Comparison of ENCODE assay signal across 9 mouse cellular contexts in the genomic region with DNA sequence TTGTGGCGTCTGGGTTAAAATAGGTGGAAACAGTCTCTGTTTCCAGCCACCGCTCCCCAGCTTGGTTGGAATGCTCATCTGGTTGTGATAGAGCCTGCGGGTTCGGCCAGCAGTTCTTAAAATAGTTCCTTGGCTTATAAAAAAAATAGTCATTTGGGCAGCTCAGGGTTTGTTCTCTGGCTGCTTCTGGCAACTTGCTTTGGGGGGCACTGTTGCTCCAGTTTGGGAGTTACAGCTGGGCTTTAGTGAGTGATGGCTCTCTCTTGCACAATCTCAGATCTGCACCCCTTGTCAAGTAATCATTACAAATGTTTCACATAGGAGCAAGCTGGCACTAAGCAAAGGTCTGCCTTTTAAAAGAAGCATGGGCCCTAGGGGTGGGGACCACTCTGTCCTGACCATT.
DNase-seq lines count a peak whose midpoint lies in the region; ATAC-seq lines count a peak whose summit lies in the region.
"Had no signal": no experiment of that assay in that cellular context is flagged by ENCODE, and none has a peak within 500 bp of the region (broad histone marks: within the 10 kb centered on the region; RNA-seq: fewer than 3 reads in every experiment).

No protein-coding gene starts in this region.

- no peak overlapping the region for H3K4me3 ChIP-seq in hindbrain, embryonic 14.5 days (replicated peaks; ENCODE audit: low read length)
- H3K4me3 ChIP-seq in midbrain, embryonic 12.5 days: no peak overlapping the region
- H3K4me3 ChIP-seq: erythroblast, embryonic 14.5 days had no signal

- no peak overlapping the region for H3K27ac ChIP-seq in hindbrain, embryonic 14.5 days
- no peak overlapping the region for H3K27ac ChIP-seq in midbrain, embryonic 12.5 days (replicated peaks)

- H3K9ac ChIP-seq in hindbrain, embryonic 14.5 days: no peak overlapping the region
- no peak overlapping the region for H3K9ac ChIP-seq in midbrain, embryonic 12.5 days (replicated peaks)

- 55% methylated on average over 4 of the region's 4 CpGs for WGBS in hindbrain, embryonic 14.5 days
- 58% methylated on average over 4 of the region's 4 CpGs for WGBS in midbrain, embryonic 12.5 days

- H3K4me1 ChIP-seq in hindbrain, embryonic 14.5 days (replicated peaks; ENCODE audit: control insufficient read depth, insufficient read depth, low read length): 0 out of 2 replicates have a peak, but pooled peaks cover 3% of the 10 kb centered on the region
- H3K4me1 ChIP-seq in midbrain, embryonic 12.5 days: no peaks in the 10 kb centered on the region

- no peak overlapping the region for H3K4me2 ChIP-seq in hindbrain, embryonic 14.5 days (replicated peaks)
- H3K4me2 ChIP-seq in midbrain, embryonic 12.5 days (replicated peaks): no peak overlapping the region

- H3K9me3 ChIP-seq in hindbrain, embryonic 14.5 days (ENCODE audit: control insufficient read depth, low read length): 0 out of 2 replicates have a peak, but pooled peaks cover 13% of the 10 kb centered on the region
- no peaks in the 10 kb centered on the region for H3K9me3 ChIP-seq in midbrain, embryonic 12.5 days

- ATAC-seq in hindbrain, embryonic 14.5 days (ENCODE audit: low FRiP score): peak; percentile 72
- peak; percentile 41; the same call in 1 of the 2 replicates for ATAC-seq in midbrain, embryonic 12.5 days (ENCODE audit: low FRiP score, low read depth)

- DNase-seq in adipocyte (ENCODE audit: low spot score): peak; percentile 75
- DNase-seq in cerebellum, postnatal 36 days: peak; percentile 69 to 73
- DNase-seq in gastrocnemius, adult 18-20 months (ENCODE audit: low spot score): peak; percentile 62
- peak; percentile 65 for DNase-seq in hindbrain, embryonic 14.5 days (ENCODE audit: low spot score)
- peak; percentile 33 to 48 for DNase-seq in layer of hippocampus, postnatal 14 days (ENCODE audit: low spot score in 2 of 2)
- DNase-seq in yolk sac, embryonic 10.5 days (ENCODE audit: low spot score): peak; percentile 23
- no peak for DNase-seq in B cell, adult 2 months

- no peaks in the 10 kb centered on the region for H3K27me3 ChIP-seq in hindbrain, embryonic 14.5 days (ENCODE audit: control insufficient read depth, insufficient read depth, low read length)
- no peaks in the 10 kb centered on the region for H3K27me3 ChIP-seq in midbrain, embryonic 12.5 days

- no peaks in the 10 kb centered on the region for H3K36me3 ChIP-seq in hindbrain, embryonic 14.5 days (replicated peaks; ENCODE audit: control insufficient read depth, insufficient read depth)
- H3K36me3 ChIP-seq in midbrain, embryonic 12.5 days: no peaks in the 10 kb centered on the region

Comparison
In these comparisons a context has a peak if more than half of its experiments do, and no peak if none do; other contexts are left out.
1. DNase-seq: peak in adipocyte (single experiment), cerebellum, postnatal 36 days (2 of 2), gastrocnemius, adult 18-20 months (single experiment), hindbrain, embryonic 14.5 days (single experiment), layer of hippocampus, postnatal 14 days (2 of 2) and yolk sac, embryonic 10.5 days (single experiment); none in B cell, adult 2 months (0 of 2).